Mouse (Mus musculus) heart, embryonic 14.5 days (tissue): ENCODE measurements at regions not wholly inside any gene's neighbourhood (a gene's known extent, or its start where the extent isn't known, plus 50 kb on each side); places are given as distances from the start of the nearest gene placed in this dataset.

Experiments
- ATAC-seq: fragments of 200-750 bp; cut with Nextera tagmentation; 2 replicates; pipeline ENCODE4 v1.8.0; 2017; ENCODE audit warnings: low read depth, moderate TSS enrichment; ENCODE audit not compliant: insufficient number of reproducible peaks, insufficient read depth, low FRiP score
- H3K27ac ChIP-seq, 2 experiments: fragments of 200-500 bp in 1 of 2; fragments of 300-500 bp in 1 of 2; sonication (generic) in 1 of 2; replicated peaks in 1 of 2; 2 replicates each; pipeline ENCODE4 v1.5.1; 2012 to 2014; ENCODE audit warnings: low read depth in 2 of 2, low read length in 2 of 2, control low read depth in 1 of 2, mild to moderate bottlenecking in 1 of 2, mixed read lengths in 1 of 2; ENCODE audit not compliant: control insufficient read depth in 1 of 2, insufficient read depth in 1 of 2
- H3K27me3 ChIP-seq: fragments of 300-500 bp; sonication (generic); 2 replicates; pipeline ENCODE4 v1.6.1; 2014; ENCODE audit warnings: mild to moderate bottlenecking, low read length, control low read depth; ENCODE audit not compliant: control insufficient read depth, insufficient read depth
- H3K36me3 ChIP-seq: fragments of 300-500 bp; sonication (generic); 2 replicates; pipeline ENCODE4 v1.6.1; 2014; ENCODE audit warnings: mild to moderate bottlenecking, control low read depth, low read length, mixed read lengths; ENCODE audit not compliant: control insufficient read depth, insufficient read depth
- H3K4me1 ChIP-seq, 2 experiments: fragments of 200-500 bp in 1 of 2; fragments of 300-500 bp in 1 of 2; sonication (generic) in 1 of 2; 2 replicates each; pipeline ENCODE4 v1.6.1; 2012 to 2014; ENCODE audit warnings: low read length in 2 of 2, control low read depth in 1 of 2, mixed read lengths in 1 of 2; ENCODE audit not compliant: control insufficient read depth in 2 of 2, insufficient read depth in 2 of 2
- H3K4me2 ChIP-seq: fragments of 300-500 bp; sonication (generic); 2 replicates; pipeline ENCODE4 v1.6.1; 2014; ENCODE audit warnings: mild to moderate bottlenecking, low read length
- H3K4me3 ChIP-seq, 2 experiments: fragments of 200-500 bp in 1 of 2; fragments of 300-500 bp in 1 of 2; sonication (generic) in 1 of 2; 2 replicates each; pipeline ENCODE4 v1.5.1; 2012 to 2014; ENCODE audit warnings: low read length in 2 of 2, mild to moderate bottlenecking in 2 of 2, control low read depth in 1 of 2, low read depth in 1 of 2, moderate library complexity in 1 of 2; ENCODE audit not compliant: control insufficient read depth in 1 of 2, insufficient read depth in 1 of 2
- H3K9ac ChIP-seq: fragments of 300-500 bp; sonication (generic); 2 replicates; pipeline ENCODE4 v1.6.1; 2014; ENCODE audit warnings: mild to moderate bottlenecking, low read length
- H3K9me3 ChIP-seq: fragments of 300-500 bp; sonication (generic); 2 replicates; pipeline ENCODE4 v1.6.1; 2016; ENCODE audit warnings: low read length, control low read depth; ENCODE audit not compliant: control insufficient read depth
- WGBS: fragments of 180-500 bp; shearing (Covaris S2); extraction: QIAGEN DNeasy Blood & Tissue Kit; methylation state at CpG from one replicate; pipeline ENCODE4 v1.1.7; 2014; 5-methylcytosine and 5-hydroxymethylcytosine counted together

GRCm38 (mm10) chr2:45277602-45278001 is 160.4 kb upstream of the Zeb2 start:
- H3K4me2 ChIP-seq: no peak overlapping the region
- no peaks in the 10 kb centered on the region for H3K9me3 ChIP-seq
- H3K27ac ChIP-seq: no peak overlapping the region
- no peaks in the 10 kb centered on the region for H3K36me3 ChIP-seq
- 86% methylated on average over 2 of the region's 2 CpGs for WGBS
- no peaks in the 10 kb centered on the region for H3K27me3 ChIP-seq
- no peak overlapping the region for H3K9ac ChIP-seq
- ATAC-seq: no peak
- H3K4me3 ChIP-seq: no peak overlapping the region
- no peaks in the 10 kb centered on the region for H3K4me1 ChIP-seq

- Histone ChIP-seq H3K9me3 (no peaks in the 10 kb centered on the region), H3K27me3 (no peaks in the 10 kb centered on the region), H3K36me3 (no peaks in the 10 kb centered on the region), H3K4me3 (no peak overlapping the region), H3K4me2 (no peak overlapping the region), H3K9ac (no peak overlapping the region), H3K27ac (no peak overlapping the region), H3K4me1 (no peaks in the 10 kb centered on the region)
- no peak for ATAC-seq
- 76% methylated on average over 1 of the region's 1 CpGs for WGBS
Measured at GRCm38 (mm10) chr2:45276703-45277102, 159.5 kb upstream of the Zeb2 start.

- WGBS: 77% methylated on average over 2 of the region's 2 CpGs
- Histone ChIP-seq H3K27me3 (no peaks in the 10 kb centered on the region), H3K9me3 (no peaks in the 10 kb centered on the region), H3K4me3 (no peak overlapping the region), H3K27ac (no peak overlapping the region), H3K9ac (no peak overlapping the region), H3K4me2 (no peak overlapping the region), H3K36me3 (no peaks in the 10 kb centered on the region), H3K4me1 (no peaks in the 10 kb centered on the region)
- no peak for ATAC-seq
Measured at GRCm38 (mm10) chr2:45270035-45270434, 152.8 kb upstream of the Zeb2 start.

GRCm38 (mm10) chr2:45265819-45266218 is 148.6 kb upstream of the Zeb2 start:
- Histone ChIP-seq H3K4me2 (no peak overlapping the region), H3K27me3 (no peaks in the 10 kb centered on the region), H3K4me1 (no peaks in the 10 kb centered on the region), H3K36me3 (no peaks in the 10 kb centered on the region), H3K9me3 (no peaks in the 10 kb centered on the region), H3K4me3 (no peak overlapping the region), H3K27ac (no peak overlapping the region), H3K9ac (no peak overlapping the region)
- 41% methylated on average over 2 of the region's 2 CpGs for WGBS
- no peak for ATAC-seq

GRCm38 (mm10) chr2:45261949-45262348 is 144.8 kb upstream of the Zeb2 start:
- Histone ChIP-seq H3K27ac (no peak overlapping the region), H3K9me3 (no peaks in the 10 kb centered on the region), H3K4me2 (no peak overlapping the region), H3K9ac (no peak overlapping the region), H3K36me3 (no peaks in the 10 kb centered on the region), H3K4me1 (no peaks in the 10 kb centered on the region), H3K4me3 (no peak overlapping the region), H3K27me3 (no peaks in the 10 kb centered on the region)
- 68% methylated on average over 3 of the region's 3 CpGs for WGBS
- no peak for ATAC-seq

GRCm38 (mm10) chr2:45258897-45259296 is 141.7 kb upstream of the Zeb2 start:
- Histone ChIP-seq H3K27me3 (no peaks in the 10 kb centered on the region), H3K27ac (no peak overlapping the region), H3K4me2 (no peak overlapping the region), H3K4me3 (no peak overlapping the region), H3K9ac (no peak overlapping the region), H3K4me1 (no peaks in the 10 kb centered on the region), H3K9me3 (no peaks in the 10 kb centered on the region), H3K36me3 (no peaks in the 10 kb centered on the region)
- no peak for ATAC-seq
- 59% methylated on average over 3 of the region's 3 CpGs for WGBS

GRCm38 (mm10) chr2:45256373-45256772 is 139.2 kb upstream of the Zeb2 start:
- H3K27ac ChIP-seq: no peak overlapping the region
- no peaks in the 10 kb centered on the region for H3K27me3 ChIP-seq
- H3K36me3 ChIP-seq: no peaks in the 10 kb centered on the region
- H3K4me2 ChIP-seq: no peak overlapping the region
- no peak for ATAC-seq
- no peak overlapping the region for H3K9ac ChIP-seq
- no peak overlapping the region for H3K4me3 ChIP-seq
- no peaks in the 10 kb centered on the region for H3K9me3 ChIP-seq
- H3K4me1 ChIP-seq: no peaks in the 10 kb centered on the region
- 77% methylated on average over 5 of the region's 5 CpGs for WGBS

GRCm38 (mm10) chr2:45253936-45254335 is 136.7 kb upstream of the Zeb2 start:
- H3K36me3 ChIP-seq: no peaks in the 10 kb centered on the region
- H3K4me2 ChIP-seq: no peak overlapping the region
- H3K4me3 ChIP-seq: no peak overlapping the region
- 59% methylated on average over 4 of the region's 4 CpGs for WGBS
- no peaks in the 10 kb centered on the region for H3K4me1 ChIP-seq
- H3K27ac ChIP-seq: no peak overlapping the region
- H3K9me3 ChIP-seq: no peaks in the 10 kb centered on the region
- H3K27me3 ChIP-seq: no peaks in the 10 kb centered on the region
- ATAC-seq: no peak
- H3K9ac ChIP-seq: no peak overlapping the region
